Mouse (Mus musculus) liver, embryonic 15.5 days (tissue): ENCODE measurements at regions not wholly inside any gene's neighbourhood (a gene's known extent, or its start where the extent isn't known, plus 50 kb on each side); places are given as distances from the start of the nearest gene placed in this dataset.

Experiments
- ATAC-seq: fragments of 200-750 bp; cut with Nextera tagmentation; 2 replicates; pipeline ENCODE4 v1.8.0; 2017; ENCODE audit warnings: moderate number of reproducible peaks, mild to moderate bottlenecking, moderate library complexity; ENCODE audit not compliant: insufficient read depth
- H3K27ac ChIP-seq: fragments of 300-500 bp; sonication (generic); replicated peaks from 2 replicates; pipeline ENCODE4 v1.5.1; 2015; ENCODE audit warnings: mild to moderate bottlenecking, inconsistent platforms
- H3K27me3 ChIP-seq: fragments of 300-500 bp; sonication (generic); 2 replicates; pipeline ENCODE4 v1.6.1; 2015; ENCODE audit warnings: mild to moderate bottlenecking, inconsistent platforms
- H3K36me3 ChIP-seq: fragments of 300-500 bp; sonication (generic); replicated peaks from 2 replicates; pipeline ENCODE4 v1.6.1; 2015; ENCODE audit warnings: moderate library complexity, mild to moderate bottlenecking, inconsistent platforms
- H3K4me1 ChIP-seq: fragments of 300-500 bp; sonication (generic); replicated peaks from 2 replicates; pipeline ENCODE4 v1.6.1; 2015; ENCODE audit warnings: inconsistent platforms
- H3K4me2 ChIP-seq: fragments of 300-500 bp; sonication (generic); 2 replicates; pipeline ENCODE4 v1.6.1; 2015; ENCODE audit warnings: moderate library complexity, mild to moderate bottlenecking, inconsistent platforms
- H3K4me3 ChIP-seq: fragments of 300-500 bp; sonication (generic); replicated peaks from 2 replicates; pipeline ENCODE4 v1.5.1; 2015; ENCODE audit warnings: mild to moderate bottlenecking, inconsistent platforms
- H3K9ac ChIP-seq: fragments of 300-500 bp; sonication (generic); 2 replicates; pipeline ENCODE4 v1.6.1; 2015; ENCODE audit warnings: moderate library complexity, mild to moderate bottlenecking, inconsistent platforms
- H3K9me3 ChIP-seq: fragments of 300-500 bp; sonication (generic); replicated peaks from 2 replicates; pipeline ENCODE4 v1.6.1; 2016; ENCODE audit warnings: inconsistent platforms
- WGBS: fragments of 180-500 bp; shearing (Covaris S2); methylation state at CpG from one replicate; pipeline ENCODE4 v1.1.7; 2015; ENCODE audit warnings: mixed read lengths; ENCODE audit not compliant: insufficient replicate concordance; 5-methylcytosine and 5-hydroxymethylcytosine counted together

GRCm38 (mm10) chr12:113401578-113402113 lies 87.7 kb upstream of the Adam6b start:
- no peak overlapping the region for H3K27ac ChIP-seq
- H3K4me1 ChIP-seq, result no peaks in the 10 kb centered on the region
- no peak overlapping the region for H3K4me2 ChIP-seq
- H3K9me3 ChIP-seq, result 0 out of 2 replicates have a peak, but pooled peaks cover 2% of the 10 kb centered on the region
- H3K9ac ChIP-seq, result no peak overlapping the region
- no peaks in the 10 kb centered on the region for H3K36me3 ChIP-seq
- ATAC-seq, result no peak
- no peak overlapping the region for H3K4me3 ChIP-seq
- H3K27me3 ChIP-seq, result no peaks in the 10 kb centered on the region

- Histone ChIP-seq H3K27me3 (no peaks in the 10 kb centered on the region), H3K9me3 (no peaks in the 10 kb centered on the region), H3K4me3 (no peak overlapping the region), H3K9ac (no peak overlapping the region), H3K4me2 (no peak overlapping the region), H3K27ac (no peak overlapping the region), H3K36me3 (no peaks in the 10 kb centered on the region), H3K4me1 (no peaks in the 10 kb centered on the region)
- 15% methylated on average over 2 of the region's 2 CpGs for WGBS
- ATAC-seq, result no peak
These were observed 86.5 kb upstream of the Adam6b start for GRCm38 (mm10) chr12:113402823-113403222.

- no peak overlapping the region for H3K4me3 ChIP-seq
- no peaks in the 10 kb centered on the region for H3K36me3 ChIP-seq
- no peak for ATAC-seq
- no peaks in the 10 kb centered on the region for H3K9me3 ChIP-seq
- H3K27ac ChIP-seq, result no peak overlapping the region
- H3K4me2 ChIP-seq, result no peak overlapping the region
- no peaks in the 10 kb centered on the region for H3K27me3 ChIP-seq
- WGBS, result 52% methylated on average over 5 of the region's 5 CpGs
- no peaks in the 10 kb centered on the region for H3K4me1 ChIP-seq
- no peak overlapping the region for H3K9ac ChIP-seq
These were observed 78.2 kb upstream of the Adam6b start for GRCm38 (mm10) chr12:113411113-113411512.

GRCm38 (mm10) chr12:113413996-113414395 lies 75.3 kb upstream of the Adam6b start:
- ATAC-seq, result no peak
- Histone ChIP-seq H3K27me3 (no peaks in the 10 kb centered on the region), H3K4me2 (no peak overlapping the region), H3K4me3 (no peak overlapping the region), H3K27ac (no peak overlapping the region), H3K36me3 (no peaks in the 10 kb centered on the region), H3K9ac (no peak overlapping the region), H3K9me3 (no peaks in the 10 kb centered on the region), H3K4me1 (no peaks in the 10 kb centered on the region)
- 36% methylated on average over 1 of the region's 1 CpGs for WGBS

- no peak overlapping the region for H3K9ac ChIP-seq
- H3K9me3 ChIP-seq, result no peaks in the 10 kb centered on the region
- H3K4me1 ChIP-seq, result no peaks in the 10 kb centered on the region
- no peak overlapping the region for H3K27ac ChIP-seq
- H3K4me2 ChIP-seq, result no peak overlapping the region
- 27% methylated on average over 1 of the region's 1 CpGs for WGBS
- ATAC-seq, result no peak
- no peak overlapping the region for H3K4me3 ChIP-seq
- no peaks in the 10 kb centered on the region for H3K27me3 ChIP-seq
- H3K36me3 ChIP-seq, result no peaks in the 10 kb centered on the region
These were observed 71.8 kb upstream of the Adam6b start for GRCm38 (mm10) chr12:113417521-113417920.

GRCm38 (mm10) chr12:113418731-113419402 lies 70.4 kb upstream of the Adam6b start:
- no peaks in the 10 kb centered on the region for H3K36me3 ChIP-seq
- H3K4me3 ChIP-seq, result no peak overlapping the region
- H3K4me1 ChIP-seq, result no peaks in the 10 kb centered on the region
- 53% methylated on average over 5 of the region's 5 CpGs for WGBS
- no peak overlapping the region for H3K27ac ChIP-seq
- no peaks in the 10 kb centered on the region for H3K27me3 ChIP-seq
- ATAC-seq, result no peak
- H3K4me2 ChIP-seq, result no peak overlapping the region
- H3K9me3 ChIP-seq, result no peaks in the 10 kb centered on the region
- H3K9ac ChIP-seq, result no peak overlapping the region

- 59% methylated on average over 9 of the region's 9 CpGs for WGBS
- no peaks in the 10 kb centered on the region for H3K27me3 ChIP-seq
- ATAC-seq, result no peak
These were observed 68.5 kb upstream of the Adam6b start for GRCm38 (mm10) chr12:113420721-113421305.

GRCm38 (mm10) chr12:113421716-113422595 lies 67.4 kb upstream of the Adam6b start:
- no peak for ATAC-seq
- Histone ChIP-seq H3K9me3 (no peaks in the 10 kb centered on the region), H3K36me3 (no peaks in the 10 kb centered on the region), H3K27me3 (no peaks in the 10 kb centered on the region), H3K27ac (no peak overlapping the region), H3K4me2 (no peak overlapping the region), H3K4me1 (no peaks in the 10 kb centered on the region), H3K4me3 (no peak overlapping the region), H3K9ac (no peak overlapping the region)
- WGBS, result 67% methylated on average over 16 of the region's 16 CpGs

More at GRCm38 (mm10) chr12:113420721-113421305, 68.5 kb upstream of the Adam6b start:
- H3K4me3 ChIP-seq, result no peak overlapping the region
- no peaks in the 10 kb centered on the region for H3K9me3 ChIP-seq
- no peak overlapping the region for H3K9ac ChIP-seq
- H3K27ac ChIP-seq, result no peak overlapping the region
- no peak overlapping the region for H3K4me2 ChIP-seq
- no peaks in the 10 kb centered on the region for H3K4me1 ChIP-seq
- no peaks in the 10 kb centered on the region for H3K36me3 ChIP-seq

- no peak for ATAC-seq
- Histone ChIP-seq H3K4me2 (no peak overlapping the region), H3K36me3 (no peaks in the 10 kb centered on the region), H3K27ac (no peak overlapping the region), H3K9ac (no peak overlapping the region), H3K9me3 (no peaks in the 10 kb centered on the region), H3K4me1 (no peaks in the 10 kb centered on the region), H3K4me3 (no peak overlapping the region), H3K27me3 (no peaks in the 10 kb centered on the region)
- 53% methylated on average over 5 of the region's 5 CpGs for WGBS
These were observed 66.5 kb upstream of the Adam6b start for GRCm38 (mm10) chr12:113422736-113423254.

- WGBS, result 61% methylated on average over 6 of the region's 6 CpGs
- H3K27ac ChIP-seq, result no peak overlapping the region
- H3K9me3 ChIP-seq, result no peaks in the 10 kb centered on the region
- no peak for ATAC-seq
- H3K27me3 ChIP-seq, result no peaks in the 10 kb centered on the region
- H3K9ac ChIP-seq, result no peak overlapping the region
- no peaks in the 10 kb centered on the region for H3K36me3 ChIP-seq
- H3K4me2 ChIP-seq, result no peak overlapping the region
- no peaks in the 10 kb centered on the region for H3K4me1 ChIP-seq
- H3K4me3 ChIP-seq, result no peak overlapping the region
These were observed 65.3 kb upstream of the Adam6b start for GRCm38 (mm10) chr12:113423736-113424597.
